Mouse (Mus musculus): ENCODE measurements around the gene Sec16a.

Gene Sec16a

DNA sequence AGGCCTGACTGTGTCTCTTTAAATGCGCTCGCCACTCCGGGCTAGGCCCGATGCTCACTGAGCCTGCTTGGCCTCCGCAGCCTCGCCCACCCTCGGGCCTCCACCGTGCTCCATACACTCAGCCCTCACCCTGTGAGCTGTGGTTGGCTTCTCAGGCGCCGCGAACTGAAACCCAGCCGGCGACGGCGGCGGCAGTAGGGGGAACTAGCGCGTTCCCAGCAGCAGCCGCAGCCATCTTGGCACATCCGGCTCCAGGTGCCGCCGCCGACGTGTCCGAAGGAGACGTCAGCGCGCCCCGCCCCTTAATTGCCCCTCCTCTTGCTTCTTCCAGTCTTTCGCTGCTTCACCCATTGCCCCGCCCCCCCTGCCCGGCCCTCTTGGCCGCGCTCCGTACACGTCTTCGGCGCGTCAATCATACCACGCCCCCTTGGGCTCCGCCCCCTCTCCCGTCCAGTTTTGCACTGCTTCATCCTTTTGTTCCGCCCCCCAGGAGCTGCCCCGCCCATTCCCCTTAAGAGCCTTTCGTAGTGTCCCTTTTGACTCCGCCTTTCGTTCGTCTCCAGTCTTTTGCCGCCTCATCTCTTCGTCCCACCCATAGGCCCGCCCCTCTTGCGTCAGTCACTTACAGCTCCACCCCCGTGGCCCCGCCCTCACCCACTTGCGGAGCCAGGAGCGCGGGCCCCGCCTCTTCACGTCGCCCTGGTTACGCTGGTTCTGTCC is at the start of gene Sec16a:
Gene Sec16a (minus strand): TSS at position 271 of the 720 bp plus-strand sequence.
- peak; percentile 100 for DNase-seq (ENCODE audit: low read depth, low spot score)

DNA sequence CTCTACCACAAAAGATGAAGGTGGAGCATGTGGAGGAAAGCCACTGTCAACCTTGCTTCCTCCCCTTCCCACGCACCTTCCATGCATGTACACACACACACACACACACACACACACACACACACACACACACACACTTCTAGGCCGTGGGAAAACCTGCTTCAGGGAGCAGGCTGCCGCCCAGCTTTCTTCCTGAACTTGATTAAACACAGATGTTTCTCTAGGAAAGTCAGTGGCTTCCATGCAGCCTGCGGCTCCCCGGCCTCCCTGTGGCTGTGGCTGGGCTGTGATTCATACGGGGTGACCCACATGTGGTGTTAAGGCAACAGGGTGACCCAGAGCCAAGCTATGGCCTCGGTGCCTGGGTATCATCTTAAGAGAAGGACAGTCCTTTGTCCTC is 49.4 kb upstream of the Sec16a start:
- DNase-seq (ENCODE audit: low read depth, low spot score), result no peak

DNA sequence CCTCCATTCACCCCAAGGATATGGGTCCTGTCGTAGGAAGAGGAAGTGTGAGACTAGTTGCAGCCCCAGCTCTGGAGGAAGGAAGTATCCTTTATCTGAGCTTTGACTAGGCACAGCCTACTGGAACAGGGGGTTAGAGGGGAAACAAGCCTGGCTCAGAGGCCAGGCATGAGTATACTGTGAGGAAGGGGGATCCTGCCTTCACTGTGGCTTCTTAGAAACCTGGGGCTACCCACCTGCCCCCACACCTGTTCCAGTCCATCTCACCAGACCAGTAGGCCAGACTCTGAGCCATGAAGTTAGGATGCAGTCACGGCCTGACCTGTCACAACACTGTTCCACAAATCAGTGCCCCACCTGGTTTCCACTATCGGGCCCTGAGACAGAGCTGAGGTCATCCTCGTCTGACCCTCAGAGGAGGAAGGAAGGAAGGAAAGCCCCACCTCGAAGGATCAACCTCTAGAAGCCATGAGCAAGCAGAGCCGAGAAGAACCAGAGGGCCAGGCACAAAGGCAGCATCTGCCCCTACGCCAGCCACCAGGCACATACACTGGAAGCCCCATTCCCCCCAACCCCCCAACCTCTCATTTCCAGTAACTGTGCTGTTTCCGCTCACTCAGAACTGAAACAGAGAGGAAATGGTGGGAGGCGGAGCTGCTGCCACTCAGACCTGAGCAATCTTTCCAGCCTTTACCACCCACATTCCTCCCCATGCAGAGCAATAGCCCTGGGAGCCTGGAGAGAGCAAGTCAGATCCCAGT is 48.2 kb upstream of the Sec16a start:
- peak; percentile 70 for DNase-seq (ENCODE audit: low read depth, low spot score)

DNA sequence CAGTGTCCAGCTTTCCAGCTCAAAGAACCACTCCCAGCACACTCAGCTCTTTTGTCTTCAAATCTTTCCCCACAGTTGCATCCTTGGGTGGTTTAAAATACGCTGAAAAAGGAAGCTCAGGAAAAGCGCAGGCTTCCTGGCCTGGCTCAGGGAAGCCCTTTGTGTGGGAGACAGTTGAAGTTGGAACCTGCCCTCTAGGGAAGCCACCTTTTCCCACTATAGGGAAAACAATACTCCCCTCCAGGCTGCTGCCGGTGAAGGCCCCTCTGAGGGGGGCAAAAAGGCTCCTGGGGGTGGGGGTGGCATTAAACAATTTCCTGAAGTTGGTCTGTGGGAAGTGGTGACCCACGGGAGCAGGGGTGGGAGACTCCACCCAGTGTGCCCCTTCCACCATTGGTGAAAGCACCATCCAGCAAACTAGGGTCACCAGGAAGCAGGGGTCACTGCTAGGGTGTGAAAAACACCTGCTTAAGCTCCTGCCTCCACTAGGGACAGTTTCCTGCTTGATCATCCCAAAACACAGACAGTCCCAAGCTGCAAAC is 45.8 kb upstream of the Sec16a start:
- DNase-seq (ENCODE audit: low read depth, low spot score), result no peak

DNA sequence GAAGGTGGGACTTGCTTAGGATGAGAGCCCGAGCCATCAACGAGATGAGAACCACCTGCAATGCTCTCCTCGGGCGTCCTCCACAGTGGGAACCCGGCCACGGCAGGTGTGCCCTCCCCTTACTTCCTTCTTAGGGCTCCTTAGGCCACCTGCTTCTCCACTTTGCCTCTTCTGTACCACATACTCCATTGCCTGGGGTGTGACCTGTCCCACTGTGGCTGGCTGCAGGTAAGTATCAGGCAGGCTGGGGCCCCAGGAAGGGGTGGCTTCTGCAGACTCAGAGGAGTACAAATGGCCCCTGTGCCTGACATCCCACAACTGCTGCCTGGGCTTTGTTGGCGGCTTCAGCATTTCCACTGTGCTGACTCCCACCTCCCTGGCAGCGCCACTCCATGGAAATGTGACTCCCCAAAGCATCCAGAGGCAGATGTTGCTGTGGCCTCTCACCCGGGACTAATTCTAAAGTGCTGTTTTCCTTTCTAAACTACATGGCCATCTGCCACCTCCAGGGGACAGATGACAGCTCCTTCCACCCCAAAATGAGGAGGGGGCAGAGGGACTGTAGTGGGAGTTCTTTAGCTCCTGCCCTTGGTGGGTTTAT is 43.6 kb upstream of the Sec16a start:
- DNase-seq (ENCODE audit: low read depth, low spot score), result no peak

DNA sequence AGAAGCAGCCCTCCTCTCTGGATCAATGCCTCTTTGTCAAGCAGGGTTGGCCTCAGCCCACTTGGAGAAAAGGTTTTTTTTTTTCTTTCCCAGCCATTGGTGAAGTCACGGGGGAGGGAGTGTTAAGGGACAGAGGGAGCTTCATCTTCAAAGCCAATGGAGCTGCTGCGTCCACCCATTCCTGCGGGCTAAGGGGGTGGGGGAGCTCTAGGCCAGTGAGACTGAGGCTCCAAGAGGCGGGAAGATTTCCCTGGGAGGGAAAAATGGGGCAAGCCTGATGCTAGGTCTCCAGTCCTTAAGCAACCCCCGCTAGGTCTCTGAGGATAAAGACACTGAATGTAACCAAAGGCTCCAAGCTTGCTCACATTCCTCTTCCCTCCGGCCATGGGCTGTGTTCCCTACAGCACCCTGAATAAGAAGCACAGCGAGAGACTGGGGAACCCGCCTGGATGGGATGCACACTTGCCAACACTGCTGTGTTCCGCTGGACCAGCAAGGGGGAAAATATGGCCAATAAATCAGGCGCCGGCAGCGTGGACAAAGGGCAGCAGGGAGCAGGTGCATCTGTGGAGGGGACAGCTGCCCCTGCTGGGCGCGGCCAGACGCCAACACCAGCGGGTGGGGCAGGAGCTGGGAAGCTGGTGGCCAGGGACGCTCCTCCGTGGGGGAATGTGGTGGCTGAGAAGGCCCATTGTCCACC is 42.5 kb upstream of the Sec16a start:
- peak; percentile 78 for DNase-seq (ENCODE audit: low read depth, low spot score)

DNA sequence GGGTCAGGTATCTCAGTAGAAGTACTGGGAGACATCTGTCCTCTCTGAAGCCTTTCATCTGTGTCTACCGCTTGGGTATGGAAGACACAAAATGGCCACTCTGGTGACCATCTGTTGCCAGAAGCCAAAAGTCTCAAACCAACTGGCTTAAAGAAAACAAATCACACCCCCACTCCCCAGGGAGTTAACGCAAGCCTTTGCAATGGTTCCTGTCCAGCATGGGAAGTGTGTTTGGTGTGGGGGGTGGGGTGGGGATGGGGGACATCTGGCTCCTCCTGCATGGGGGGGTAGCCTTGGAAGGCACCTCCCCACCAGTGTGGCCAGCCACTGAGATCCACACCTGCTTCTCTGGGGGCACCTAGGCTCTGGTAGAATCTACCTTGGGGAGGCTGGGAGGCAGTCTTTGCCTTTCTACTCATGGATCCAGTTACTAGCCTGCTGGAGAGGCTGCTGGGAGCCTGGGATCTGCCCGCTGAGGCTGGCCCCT is 41.9 kb upstream of the Sec16a start:
- no peak for DNase-seq (ENCODE audit: low read depth, low spot score)

DNA sequence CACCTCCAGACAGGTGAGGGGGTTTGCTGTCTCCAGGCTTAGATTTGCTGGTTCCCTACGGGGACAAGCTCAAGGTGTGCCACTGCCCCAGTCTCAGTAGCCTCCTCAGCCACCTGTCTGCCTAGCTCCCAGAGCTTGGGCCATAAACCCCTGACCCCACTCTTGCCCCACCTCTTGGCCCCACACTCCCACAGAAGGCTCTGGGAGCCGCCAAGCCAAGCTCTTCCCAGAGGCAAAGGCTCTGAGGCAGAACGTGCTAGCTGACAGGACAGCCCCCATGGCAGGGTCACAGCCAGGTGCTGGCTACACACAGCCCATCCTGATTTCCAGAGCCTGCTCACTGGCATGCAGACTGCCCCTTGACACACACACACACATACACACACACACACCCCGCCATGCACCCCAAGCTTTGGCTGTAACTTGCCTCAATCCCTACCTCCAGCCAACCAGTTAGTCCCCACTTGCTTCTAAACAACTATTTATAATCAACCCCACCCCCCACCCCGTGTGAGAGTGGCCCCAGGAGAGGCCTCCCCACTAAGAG is 41.3 kb upstream of the Sec16a start:
- DNase-seq (ENCODE audit: low read depth, low spot score), result no peak

DNA sequence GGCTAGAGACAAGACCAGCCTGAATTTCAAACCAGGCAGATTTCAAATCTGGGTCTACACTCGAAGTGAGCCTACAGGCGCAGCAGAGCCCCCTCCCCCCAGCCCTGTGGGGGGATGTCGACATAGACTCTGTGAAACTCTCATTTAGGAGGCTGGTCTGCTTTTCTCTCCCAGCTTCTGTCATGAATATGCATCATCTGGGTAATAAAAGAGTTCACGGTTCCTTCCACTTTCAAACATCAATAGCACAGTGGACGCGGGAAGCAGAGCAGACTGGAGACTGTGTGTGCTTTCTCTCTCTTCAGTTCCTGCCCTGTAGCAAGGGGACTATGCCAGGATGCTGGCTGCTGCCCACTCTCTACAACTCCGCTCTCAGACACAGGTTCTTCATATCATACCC is 40.7 kb upstream of the Sec16a start:
- DNase-seq (ENCODE audit: low read depth, low spot score), result peak; percentile 35

DNA sequence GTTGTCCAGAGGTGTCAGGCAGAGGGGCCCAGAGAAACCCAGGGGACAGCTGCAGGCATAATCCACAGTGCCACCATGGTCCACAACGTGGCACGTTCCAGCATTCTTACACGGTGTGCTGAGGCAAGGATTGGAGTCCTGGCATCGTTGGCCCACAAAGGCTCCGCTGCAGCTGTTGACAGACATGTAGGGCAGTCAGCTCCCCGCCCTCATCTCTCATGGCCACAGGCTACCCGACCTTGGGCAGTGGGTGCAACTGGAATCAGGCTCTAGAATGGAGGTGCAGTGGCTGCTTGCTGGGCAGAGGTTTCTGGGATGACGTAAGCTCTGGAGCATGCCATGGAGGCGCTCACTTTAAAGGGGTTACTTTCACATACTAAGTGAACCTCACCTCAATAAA is 40.3 kb upstream of the Sec16a start:
- no peak for DNase-seq (ENCODE audit: low read depth, low spot score)

DNA sequence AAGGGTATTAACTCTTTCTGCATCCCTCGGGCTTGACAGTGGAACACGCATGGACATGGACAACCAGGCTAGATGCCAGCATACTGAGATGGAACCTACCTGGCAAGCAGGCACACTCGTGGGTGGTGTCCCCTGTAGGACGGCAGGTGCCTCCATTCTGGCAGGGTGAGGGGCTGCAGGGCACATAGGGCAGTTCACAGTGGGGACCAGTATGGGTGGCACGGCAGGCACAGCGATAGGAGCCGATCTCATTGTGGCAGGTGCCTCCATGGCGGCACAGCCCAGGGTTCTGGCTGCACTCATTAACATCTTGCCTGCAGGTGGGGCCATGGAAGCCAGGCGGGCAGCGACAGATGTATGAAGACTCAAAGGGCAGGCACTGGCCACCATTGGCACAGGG is 39.2 kb upstream of the Sec16a start:
- DNase-seq (ENCODE audit: low read depth, low spot score), result no peak

DNA sequence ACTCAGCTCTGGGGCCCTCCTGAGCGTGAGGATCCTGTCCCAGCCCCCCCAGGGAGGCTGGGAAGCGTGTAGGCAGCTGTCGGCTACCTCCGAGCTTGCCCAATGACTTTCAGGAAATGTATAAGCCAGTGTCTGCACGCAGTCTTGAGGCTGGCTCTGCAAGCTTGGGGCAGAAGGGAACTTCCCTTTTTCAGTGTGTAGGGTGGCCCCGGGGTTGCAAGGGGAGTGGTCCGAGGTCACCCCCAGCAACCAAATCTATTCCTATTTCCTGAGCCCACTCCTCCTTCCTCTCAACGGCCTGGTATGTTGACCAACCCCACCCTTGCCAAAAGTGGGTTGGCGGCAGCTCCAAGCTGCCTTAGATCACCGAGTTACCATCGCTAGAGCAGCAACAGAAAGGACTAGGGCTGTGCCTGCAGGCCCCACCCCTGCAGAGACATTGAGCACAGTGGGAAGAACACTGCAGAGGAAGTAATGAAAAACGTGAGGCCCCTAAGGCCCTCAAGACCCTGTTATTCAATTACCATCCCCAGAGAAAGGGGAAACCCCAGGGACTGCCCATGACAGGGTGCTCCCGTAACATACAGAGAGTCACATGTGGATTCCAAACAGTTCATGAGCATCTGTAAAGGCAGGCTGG is 38.3 kb upstream of the Sec16a start:
- DNase-seq (ENCODE audit: low read depth, low spot score), result no peak

DNA sequence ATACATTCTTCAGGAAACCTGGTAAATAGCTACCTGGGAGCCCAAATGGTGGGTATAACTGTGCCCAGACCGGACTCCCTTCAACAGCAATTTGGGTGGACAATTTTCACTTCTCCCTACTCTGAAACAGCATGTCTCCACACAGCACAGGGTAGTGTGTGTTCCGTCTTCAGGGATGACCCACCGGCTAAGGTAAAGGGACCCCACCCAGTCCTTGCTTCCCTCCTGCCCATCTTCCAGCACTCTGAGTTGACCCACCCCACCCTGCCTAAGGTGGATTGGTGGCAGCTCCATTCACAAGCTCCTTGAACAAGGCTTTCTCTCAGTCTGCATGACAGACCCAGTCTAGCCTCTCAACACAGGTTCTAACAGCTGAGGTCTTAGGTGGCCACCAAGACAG is 37.8 kb upstream of the Sec16a start:
- no peak for DNase-seq (ENCODE audit: low read depth, low spot score)

DNA sequence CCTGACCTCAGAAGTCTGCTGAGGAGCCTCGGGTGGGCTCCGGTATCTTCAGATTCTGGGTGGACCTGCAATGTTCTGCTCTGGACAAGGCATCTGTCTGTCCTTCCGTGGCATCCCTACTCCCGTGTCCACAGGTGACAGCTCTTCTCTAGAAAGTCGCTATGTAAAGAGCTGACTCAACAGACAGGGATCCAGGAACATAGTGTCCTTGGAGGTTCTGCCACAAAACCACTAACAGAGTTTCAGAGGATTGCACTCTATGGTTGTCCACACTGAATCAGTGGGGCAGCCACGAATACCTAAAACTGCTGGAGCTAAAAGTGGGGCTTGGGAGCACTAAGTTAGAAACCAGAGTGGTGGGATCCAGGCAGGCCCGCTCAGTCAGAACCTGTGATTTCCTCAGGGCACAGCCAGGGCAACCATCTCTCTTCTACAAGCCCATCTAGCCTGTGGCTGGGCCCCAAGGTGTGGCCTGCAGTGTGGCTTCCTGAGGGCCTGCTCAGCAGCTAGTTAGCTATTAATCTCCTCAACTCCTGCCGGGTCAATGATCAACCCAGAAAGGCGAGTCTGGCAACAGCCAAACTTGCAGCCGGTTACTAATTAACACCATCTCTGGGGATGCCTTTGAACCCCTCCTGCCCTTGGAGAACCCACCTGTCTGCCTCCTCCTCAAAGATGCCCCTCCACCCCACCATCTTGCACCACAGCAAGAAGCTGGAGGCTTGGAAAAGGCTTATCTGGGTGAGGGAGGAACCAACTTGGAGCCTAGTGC is 36.9 kb upstream of the Sec16a start:
- no peak for DNase-seq (ENCODE audit: low read depth, low spot score)

DNA sequence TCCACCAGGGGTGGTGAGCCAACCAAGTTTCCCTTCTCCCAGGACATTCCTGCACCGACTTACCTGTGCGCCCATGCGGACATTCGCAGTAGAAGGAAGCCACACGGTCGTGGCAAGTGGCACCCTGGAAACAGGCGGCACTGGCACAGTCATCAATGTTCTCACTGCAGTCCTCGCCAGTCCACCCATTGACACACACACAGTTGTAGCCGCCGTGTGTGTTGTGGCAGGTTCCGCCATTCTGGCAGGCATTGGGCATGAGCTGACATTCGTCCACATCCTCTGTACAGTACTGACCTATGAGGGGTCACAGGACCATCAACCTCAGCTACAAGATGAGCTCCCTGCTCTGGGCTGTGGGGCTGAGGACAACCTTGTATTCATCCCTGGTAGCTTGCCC is 35.9 kb upstream of the Sec16a start:
- DNase-seq (ENCODE audit: low read depth, low spot score), result no peak

DNA sequence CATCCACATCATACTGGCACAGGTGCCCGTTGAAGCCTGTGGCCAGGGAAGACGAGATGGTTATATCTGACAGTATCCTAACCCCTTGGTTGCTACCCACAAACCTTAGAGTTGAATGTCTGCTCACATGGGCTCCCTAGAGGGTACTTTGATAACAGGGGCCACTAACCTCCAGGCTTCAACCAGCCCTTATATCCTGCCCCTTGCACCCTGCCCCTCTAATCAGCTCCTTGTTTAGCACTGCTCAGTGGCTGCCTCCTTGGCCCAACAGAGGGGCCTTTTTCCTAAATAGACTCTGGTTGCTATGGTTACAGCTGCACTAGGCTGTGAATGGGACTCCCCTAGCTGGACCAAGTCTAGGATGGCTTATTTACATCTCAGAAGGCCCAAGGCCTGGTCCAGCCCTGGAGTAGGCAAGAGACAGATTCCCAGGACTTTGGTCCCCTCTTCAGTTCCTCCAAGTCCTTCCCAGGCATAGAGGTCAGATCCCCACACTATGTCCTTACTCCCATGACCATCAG is 33.7 kb upstream of the Sec16a start:
- DNase-seq (ENCODE audit: low read depth, low spot score), result no peak

DNA sequence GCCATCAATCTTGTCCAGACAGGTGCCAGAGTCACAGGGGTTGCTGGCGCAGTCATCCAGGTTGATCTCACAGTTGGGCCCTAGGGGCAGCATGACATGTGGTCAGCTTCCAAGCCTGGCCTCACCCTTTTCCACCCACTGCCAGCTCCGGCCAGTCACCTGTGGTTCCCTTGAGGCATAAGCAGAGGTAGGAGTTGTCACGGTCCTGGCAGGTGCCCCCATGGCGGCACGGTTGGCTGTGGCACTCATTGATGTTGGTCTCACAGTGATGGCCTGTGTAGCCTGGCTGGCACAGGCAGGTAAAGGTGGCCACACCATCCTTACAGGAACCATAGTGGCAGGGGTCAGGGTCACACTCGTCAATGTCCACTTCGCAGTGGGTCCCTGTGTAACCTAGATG is 32.9 kb upstream of the Sec16a start:
- DNase-seq (ENCODE audit: low read depth, low spot score), result no peak

DNA sequence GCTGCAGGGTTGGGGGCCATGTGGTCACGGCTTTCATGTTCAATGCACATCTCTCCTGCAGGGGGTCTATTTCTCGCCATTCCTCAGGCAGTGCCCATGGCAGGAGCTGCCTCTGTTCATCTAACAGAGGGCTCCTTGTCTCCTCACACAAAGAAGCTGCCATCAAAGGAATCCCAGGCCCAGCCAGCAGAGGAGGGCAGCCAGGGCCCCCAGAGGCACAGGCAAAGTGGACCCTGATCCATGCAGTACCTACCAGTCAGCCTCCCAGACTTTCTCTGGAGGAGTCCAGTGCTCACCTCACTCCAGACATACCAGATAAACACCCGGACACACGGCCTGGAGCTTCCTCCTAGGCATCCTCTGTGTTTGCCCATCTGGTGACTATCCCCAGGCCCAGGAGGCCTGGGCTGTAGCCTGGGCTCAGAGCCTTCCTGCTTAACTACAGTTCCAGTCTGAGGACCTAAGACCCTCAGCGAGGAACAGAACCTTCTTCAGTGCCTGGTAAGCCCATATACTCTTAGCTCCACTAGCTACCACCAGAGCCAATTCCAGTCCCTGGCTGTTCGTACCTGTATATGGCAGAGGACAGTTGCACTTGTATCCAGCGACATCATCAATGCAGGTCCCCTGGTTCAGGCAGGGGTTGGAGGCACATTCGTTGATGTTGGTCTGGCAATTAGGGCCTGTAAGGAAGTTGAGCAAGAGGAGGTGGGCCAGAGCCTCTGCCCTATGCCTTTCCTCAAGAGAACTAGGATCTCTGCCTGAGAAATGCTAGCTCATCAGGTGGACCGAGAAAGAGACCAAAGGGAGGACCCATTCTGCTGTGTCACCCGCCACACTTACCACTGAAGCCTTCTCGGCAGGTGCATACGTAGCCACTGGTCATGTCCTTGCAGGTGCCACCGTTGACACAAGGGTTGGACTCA is 30.8 kb upstream of the Sec16a start:
- DNase-seq (ENCODE audit: low read depth, low spot score), result peak; percentile 36

All from brain, adult 2 months (tissue).